Mouse (Mus musculus): ENCODE measurements around the gene Cdh1. TPM values are rescaled to one million over a fixed set of nuclear protein-coding genes. Genes with fewer than 3 reads are reported as not detected.

Cdh1 gene
- total and polyA plus RNA-seq, 3 experiments: 0.13 TPM; not detected in 2

GRCm38 (mm10) chr8:106629456-106629855 is 26.3 kb downstream of the Cdh1 start:
- H3K4me2 ChIP-seq (ENCODE audit: insufficient read depth, low read depth, poor library complexity, severe bottlenecking): no peak overlapping the region
- dilution Hi-C loops (cut with MboI; ENCODE audit: extremely low pct_ligation_motif_present, extremely low pct_unique_long_range_greater_than_20kb, low sequenced_read_pairs): no loop called here
- in situ Hi-C loops (cut with MboI; ENCODE audit: low pct_ligation_motif_present, low pct_unique_long_range_greater_than_20kb, low sequenced_read_pairs): no loop called here
- TF ChIP-seq POLR2A (IDR thresholded peaks at IDR 0.05; ENCODE audit: low read depth, low read length): no peak
- TF ChIP-seq MAX (IDR thresholded peaks at IDR 0.05; ENCODE audit: low read length): no peak
- no peak for TF ChIP-seq KAT2A (IDR thresholded peaks at IDR 0.05; ENCODE audit: insufficient replicate concordance, low read length)
- no peak for TF ChIP-seq SMC3 (IDR thresholded peaks at IDR 0.05; ENCODE audit: low read depth, low read length)
- no peak for TF ChIP-seq ELF1 (IDR thresholded peaks at IDR 0.05; ENCODE audit: low read depth, low read length)
- TF ChIP-seq SIN3A (IDR thresholded peaks at IDR 0.05; ENCODE audit: low read length): no peak
- TF ChIP-seq JUND (conservative IDR thresholded peaks at IDR 0.05; ENCODE audit: low read depth, low read length): no peak
- no peak for TF ChIP-seq CHD2 (IDR thresholded peaks at IDR 0.05; ENCODE audit: low read length)
- no peak for TF ChIP-seq E2F4 (IDR thresholded peaks at IDR 0.05; ENCODE audit: insufficient replicate concordance, low read depth, low read length)
- no peak for TF ChIP-seq MAZ (IDR thresholded peaks at IDR 0.05; ENCODE audit: low read depth, low read length)
- TF ChIP-seq ETS1 (conservative IDR thresholded peaks at IDR 0.05; ENCODE audit: low read depth, low read length): no peak
- TF ChIP-seq ZNF384 (IDR thresholded peaks at IDR 0.05; ENCODE audit: low read depth, low read length): no peak
- no peak for TF ChIP-seq USF2 (conservative IDR thresholded peaks at IDR 0.05; ENCODE audit: low read depth, low read length)
- TF ChIP-seq RAD21 (IDR thresholded peaks at IDR 0.05; ENCODE audit: low read depth, low read length): no peak
- no peak for TF ChIP-seq CTCF (conservative IDR thresholded peaks at IDR 0.05 in 1 of 2, IDR thresholded peaks at IDR 0.05 in 1 of 2; ENCODE audit: low read depth in 2 of 2, low read length in 2 of 2)
- TF ChIP-seq MAFK (IDR thresholded peaks at IDR 0.05; ENCODE audit: insufficient replicate concordance, low read length): no peak
- no peak for TF ChIP-seq BHLHE40 (IDR thresholded peaks at IDR 0.05; ENCODE audit: low read depth, low read length)
- no peak overlapping the region for H3K4me3 ChIP-seq (replicated peaks in 1 of 3; ENCODE audit: low read depth in 2 of 3, low read length in 2 of 3, poor library complexity in 1 of 3)
- H3K36me3 ChIP-seq (replicated peaks in 1 of 2; ENCODE audit: control insufficient read depth in 1 of 2, insufficient read depth in 1 of 2, low read length in 1 of 2): no peaks in the 10 kb centered on the region
- DNase-seq (ENCODE audit: extremely low read depth): no peak
- no peaks in the 10 kb centered on the region for H3K27me3 ChIP-seq (replicated peaks)
- H3K79me2 ChIP-seq (replicated peaks; ENCODE audit: control insufficient read depth, extremely low read depth, insufficient read depth, poor library complexity, severe bottlenecking): no peaks in the 10 kb centered on the region
- peaks cover 0 to 9% of the 10 kb centered on the region in 2 experiments; a peak in 2 of 4 replicates for H3K4me1 ChIP-seq (ENCODE audit: control insufficient read depth in 1 of 2, insufficient read depth in 2 of 2)
- no peak overlapping the region for H3K9ac ChIP-seq (ENCODE audit: insufficient read depth, low read depth)
- no peak overlapping the region for H3K27ac ChIP-seq (ENCODE audit: insufficient read depth, low read depth)
- no peaks in the 10 kb centered on the region for H3K9me3 ChIP-seq (replicated peaks; ENCODE audit: low read length)

GRCm38 (mm10) chr8:106631904-106632303 is 28.8 kb downstream of the Cdh1 start:
- peaks cover 0 to 9% of the 10 kb centered on the region in 2 experiments; a peak in 2 of 4 replicates for H3K4me1 ChIP-seq (ENCODE audit: control insufficient read depth in 1 of 2, insufficient read depth in 2 of 2)
- no peaks in the 10 kb centered on the region for H3K9me3 ChIP-seq (replicated peaks; ENCODE audit: low read length)
- in situ Hi-C loops (cut with MboI; ENCODE audit: low pct_ligation_motif_present, low pct_unique_long_range_greater_than_20kb, low sequenced_read_pairs) (no loop called here), dilution Hi-C loops (cut with MboI; ENCODE audit: extremely low pct_ligation_motif_present, extremely low pct_unique_long_range_greater_than_20kb, low sequenced_read_pairs) (no loop called here)
- H3K4me2 ChIP-seq (ENCODE audit: insufficient read depth, low read depth, poor library complexity, severe bottlenecking): no peak overlapping the region
- no peaks in the 10 kb centered on the region for H3K79me2 ChIP-seq (replicated peaks; ENCODE audit: control insufficient read depth, extremely low read depth, insufficient read depth, poor library complexity, severe bottlenecking)
- H3K9ac ChIP-seq (ENCODE audit: insufficient read depth, low read depth): no peak overlapping the region
- H3K36me3 ChIP-seq (replicated peaks in 1 of 2; ENCODE audit: control insufficient read depth in 1 of 2, insufficient read depth in 1 of 2, low read length in 1 of 2): no peaks in the 10 kb centered on the region
- TF ChIP-seq ZNF384 (IDR thresholded peaks at IDR 0.05; ENCODE audit: low read depth, low read length) (no peak), POLR2A (IDR thresholded peaks at IDR 0.05; ENCODE audit: low read depth, low read length) (no peak)
- no peak overlapping the region for H3K27ac ChIP-seq (ENCODE audit: insufficient read depth, low read depth)
- DNase-seq (ENCODE audit: extremely low read depth): no peak
- no peaks in the 10 kb centered on the region for H3K27me3 ChIP-seq (replicated peaks)
- H3K4me3 ChIP-seq (replicated peaks in 1 of 3; ENCODE audit: low read depth in 2 of 3, low read length in 2 of 3, poor library complexity in 1 of 3): no peak overlapping the region
